Mouse (Mus musculus): ENCODE measurements around the gene Prr19.

Gene Prr19

DNA sequence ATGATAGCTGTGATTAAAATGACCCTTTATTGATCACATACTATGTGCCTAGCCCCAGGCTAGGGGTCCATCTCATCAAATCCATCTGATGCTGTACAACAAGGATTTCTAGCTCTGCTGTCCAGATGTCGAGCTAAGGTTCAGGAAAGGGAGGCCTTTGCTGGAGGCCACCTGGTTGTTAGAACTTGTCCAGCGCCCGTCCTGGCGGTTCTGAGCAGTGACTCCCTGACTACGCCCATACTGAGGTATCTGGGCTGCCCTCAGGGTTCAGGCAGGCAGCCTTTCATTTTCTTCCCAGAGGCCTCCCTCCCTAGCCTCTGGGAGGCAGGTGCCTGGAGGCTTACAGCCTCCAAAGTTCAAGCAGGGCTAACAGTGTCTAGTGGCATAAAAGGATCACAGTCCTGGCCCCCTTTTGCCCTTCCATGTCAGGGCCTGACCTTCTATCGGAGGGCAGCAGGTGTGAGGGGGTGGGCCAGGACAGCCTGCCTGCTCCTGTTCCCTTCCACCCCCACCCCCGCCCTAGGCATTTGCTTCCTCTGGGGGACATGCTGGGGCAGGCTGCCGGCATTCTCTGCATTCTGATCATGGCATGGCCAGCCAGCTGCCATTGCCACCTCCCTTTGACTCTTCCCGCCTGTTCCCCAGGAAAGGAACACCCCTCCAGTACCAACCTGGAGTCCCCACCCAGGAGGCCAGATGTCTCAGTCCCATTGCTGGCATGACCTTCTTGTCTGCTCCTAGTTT is 25.5 kb upstream of the Prr19 start:
- no peak for DNase-seq (ENCODE audit: low spot score in 2 of 2)

DNA sequence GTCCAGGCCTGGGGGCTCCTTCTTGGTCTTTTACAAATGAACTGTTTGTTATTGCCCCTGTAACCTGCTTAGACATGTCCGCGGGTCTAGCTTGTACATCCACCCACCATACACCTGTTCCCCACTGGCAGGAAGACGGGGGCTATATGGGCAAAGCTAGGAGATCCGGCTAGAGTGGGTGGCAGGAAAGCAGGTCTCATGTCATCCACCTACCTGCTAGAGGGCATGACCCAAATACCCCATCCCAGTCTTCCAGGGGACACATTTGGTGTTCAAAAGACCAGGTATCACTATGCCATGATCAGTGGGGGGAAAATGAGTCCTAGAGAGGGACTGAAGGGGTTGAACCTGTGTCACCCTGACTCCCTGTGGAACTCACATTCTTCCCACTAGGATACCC is 23.8 kb upstream of the Prr19 start:
- peak in 1 of 2 experiments; percentile 6 for DNase-seq (ENCODE audit: low spot score in 2 of 2)

DNA sequence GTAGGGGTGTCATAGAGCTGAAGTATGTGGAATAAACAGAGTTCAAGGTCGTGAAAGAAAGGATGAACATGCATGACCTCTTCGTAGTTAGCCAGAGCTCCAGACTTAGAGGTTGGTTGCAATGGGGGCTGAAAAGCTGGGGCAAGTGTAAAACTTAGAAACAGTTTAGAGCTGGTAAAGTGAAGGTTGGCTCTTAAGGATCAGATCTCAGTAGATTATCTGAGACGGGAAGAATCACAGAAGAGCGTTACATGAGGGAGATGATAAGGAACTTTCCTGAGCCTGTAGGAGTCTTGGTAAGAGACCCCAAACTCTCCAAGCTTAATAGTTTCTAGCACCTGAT is 23.2 kb upstream of the Prr19 start:
- DNase-seq (ENCODE audit: low spot score in 2 of 2), result peak in 1 of 2 experiments; percentile 5

DNA sequence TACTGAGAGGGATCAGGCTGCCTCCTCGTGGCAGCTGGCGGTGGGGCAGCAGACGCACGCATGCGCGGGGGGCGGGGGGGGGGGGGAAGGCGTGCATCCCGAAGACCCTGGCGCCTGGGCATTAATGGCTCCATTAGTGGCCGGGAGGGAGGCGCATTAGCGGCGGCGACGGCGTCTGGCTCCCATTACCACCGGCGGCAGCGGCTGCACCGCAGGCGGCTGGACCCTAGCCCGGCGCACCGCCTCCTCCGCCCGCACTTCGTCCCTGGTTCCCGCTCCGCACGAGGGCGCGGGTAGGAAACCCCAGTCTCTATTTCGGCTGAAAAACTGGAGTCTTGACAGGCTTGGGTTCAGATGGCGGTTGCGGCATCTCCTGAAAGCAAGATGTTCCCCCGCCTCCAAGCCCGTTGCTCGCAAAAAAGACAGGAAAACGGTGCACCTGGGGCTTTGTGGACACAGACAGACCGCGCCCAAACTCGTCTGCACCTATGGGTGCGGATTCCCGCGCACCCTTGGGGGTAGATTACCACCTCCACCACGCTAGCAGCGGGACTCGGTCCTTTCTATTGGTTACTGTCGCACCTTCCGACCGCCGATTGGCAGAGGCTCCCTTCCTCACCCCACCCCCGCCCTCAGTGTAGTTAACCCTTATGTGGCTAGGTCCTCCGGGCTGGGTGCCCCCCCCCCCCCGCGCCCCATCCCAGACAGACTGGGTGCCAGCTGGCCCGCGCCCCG is 22.7 kb upstream of the Prr19 start:
- peak; percentile 93 to 94 for DNase-seq (ENCODE audit: low spot score in 2 of 2)

DNA sequence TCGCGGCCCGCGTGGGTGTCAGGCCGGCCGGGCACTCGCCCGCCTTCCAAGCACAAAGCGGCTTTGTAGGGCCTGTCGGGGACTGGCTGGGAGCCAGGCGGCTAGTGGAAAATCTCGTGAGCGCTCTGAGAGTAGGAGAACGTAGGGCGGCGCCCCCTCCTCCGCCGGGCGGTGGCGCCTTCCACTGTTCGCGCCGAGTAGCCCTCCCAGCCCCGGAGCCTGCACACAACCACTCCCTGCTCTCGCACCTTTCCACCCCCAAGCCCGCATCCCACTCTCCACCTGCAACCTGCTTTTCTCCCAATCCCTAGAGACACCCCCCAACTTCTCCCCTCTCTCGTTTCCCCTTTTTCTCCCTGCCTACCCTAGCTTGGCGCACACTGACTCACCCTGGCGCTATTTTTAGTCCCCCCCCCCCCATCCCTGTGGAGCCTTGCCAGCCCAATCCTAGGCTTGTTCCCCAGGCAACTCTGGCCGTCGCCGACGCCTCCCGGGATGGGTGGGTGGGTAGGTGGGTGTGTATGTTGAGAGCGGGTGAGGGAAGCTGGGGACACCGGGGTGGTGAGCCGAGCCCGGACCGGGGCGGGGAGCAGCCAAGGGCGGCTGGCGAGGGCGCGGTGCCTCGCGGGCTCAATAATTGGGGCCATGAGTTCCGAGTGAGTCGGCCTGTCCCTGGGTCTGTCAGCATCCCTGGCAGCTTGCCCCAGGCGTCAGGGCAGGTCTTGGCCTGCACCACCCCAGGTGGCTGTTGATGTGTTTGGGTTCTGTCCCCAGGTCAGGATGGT is 21.9 kb upstream of the Prr19 start:
- peak; percentile 84 for DNase-seq (ENCODE audit: low spot score in 2 of 2)

DNA sequence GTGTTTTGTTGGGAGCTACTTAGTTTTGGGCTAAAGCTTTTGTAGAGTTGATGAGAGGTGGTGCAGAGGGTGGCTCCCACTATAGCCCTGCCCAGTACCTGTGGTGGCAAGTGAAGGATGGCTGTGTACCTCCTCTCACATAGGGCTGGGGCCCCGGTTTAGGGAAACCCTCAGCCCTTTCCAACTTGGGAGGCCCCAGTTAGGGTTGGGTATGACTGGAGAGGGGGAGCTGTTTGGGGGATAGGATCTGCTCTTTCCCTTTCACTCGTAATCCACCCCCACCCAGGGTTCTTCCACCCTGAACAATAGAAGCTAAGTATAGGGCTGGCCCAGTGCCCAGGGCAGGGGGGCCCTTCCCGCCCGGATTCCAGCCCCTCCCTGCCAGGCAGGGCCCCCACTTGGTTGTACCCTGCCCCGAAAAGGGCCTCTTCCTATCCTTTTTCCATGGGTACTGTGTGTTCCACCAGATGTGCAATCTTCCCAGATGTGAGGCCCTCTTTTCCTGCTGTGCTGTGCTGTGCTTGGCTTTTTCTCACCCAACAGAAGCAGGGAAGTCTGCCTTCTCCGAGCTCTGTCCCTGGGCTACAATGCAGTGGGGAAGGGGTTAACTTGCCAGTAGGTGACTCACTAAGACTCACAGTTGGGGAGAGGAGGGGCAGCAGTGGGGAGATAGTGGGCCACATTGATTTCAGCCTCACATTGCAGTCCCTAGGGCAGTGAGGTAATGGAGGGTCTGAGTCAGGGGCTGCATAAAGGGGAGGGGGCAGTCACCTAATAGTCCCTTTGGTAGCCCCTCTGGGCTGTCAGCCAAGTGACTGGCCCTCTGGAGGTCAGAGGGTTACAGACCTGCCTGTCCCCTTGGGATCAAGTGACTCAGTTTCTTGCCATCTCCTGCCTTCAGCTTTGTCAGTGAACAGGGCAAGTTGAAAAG is 21.1 kb upstream of the Prr19 start:
- DNase-seq (ENCODE audit: low spot score in 2 of 2), result peak in 1 of 2 experiments; percentile 23

DNA sequence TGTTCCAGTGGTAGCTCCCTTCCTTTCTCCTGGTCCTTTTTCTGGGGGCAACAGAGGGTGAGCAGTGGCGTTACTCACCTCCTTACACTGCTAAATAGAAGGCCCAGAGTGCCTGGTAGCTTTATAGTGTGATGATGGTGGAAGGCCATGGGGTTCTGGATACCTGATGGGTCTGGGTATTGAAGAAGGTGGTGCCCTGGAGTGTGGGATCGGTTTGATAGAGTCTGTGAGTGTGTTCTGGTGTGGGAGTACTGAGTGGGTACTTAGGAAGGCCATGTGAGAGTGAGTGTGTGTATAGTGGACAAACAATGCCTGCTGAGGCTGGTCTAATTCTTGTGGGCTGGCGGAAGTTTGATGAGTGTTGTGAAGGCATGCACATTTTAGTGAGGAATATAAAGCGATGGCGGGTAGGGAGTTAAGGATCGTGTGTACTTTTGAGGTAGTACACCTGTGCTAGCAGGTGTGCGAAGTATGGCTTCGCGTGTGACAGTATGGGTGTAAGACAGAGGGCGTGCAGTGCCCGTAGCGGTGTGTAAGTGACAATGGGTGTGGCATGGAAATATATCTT is 20.0 kb upstream of the Prr19 start:
- no peak for DNase-seq (ENCODE audit: low spot score in 2 of 2)

DNA sequence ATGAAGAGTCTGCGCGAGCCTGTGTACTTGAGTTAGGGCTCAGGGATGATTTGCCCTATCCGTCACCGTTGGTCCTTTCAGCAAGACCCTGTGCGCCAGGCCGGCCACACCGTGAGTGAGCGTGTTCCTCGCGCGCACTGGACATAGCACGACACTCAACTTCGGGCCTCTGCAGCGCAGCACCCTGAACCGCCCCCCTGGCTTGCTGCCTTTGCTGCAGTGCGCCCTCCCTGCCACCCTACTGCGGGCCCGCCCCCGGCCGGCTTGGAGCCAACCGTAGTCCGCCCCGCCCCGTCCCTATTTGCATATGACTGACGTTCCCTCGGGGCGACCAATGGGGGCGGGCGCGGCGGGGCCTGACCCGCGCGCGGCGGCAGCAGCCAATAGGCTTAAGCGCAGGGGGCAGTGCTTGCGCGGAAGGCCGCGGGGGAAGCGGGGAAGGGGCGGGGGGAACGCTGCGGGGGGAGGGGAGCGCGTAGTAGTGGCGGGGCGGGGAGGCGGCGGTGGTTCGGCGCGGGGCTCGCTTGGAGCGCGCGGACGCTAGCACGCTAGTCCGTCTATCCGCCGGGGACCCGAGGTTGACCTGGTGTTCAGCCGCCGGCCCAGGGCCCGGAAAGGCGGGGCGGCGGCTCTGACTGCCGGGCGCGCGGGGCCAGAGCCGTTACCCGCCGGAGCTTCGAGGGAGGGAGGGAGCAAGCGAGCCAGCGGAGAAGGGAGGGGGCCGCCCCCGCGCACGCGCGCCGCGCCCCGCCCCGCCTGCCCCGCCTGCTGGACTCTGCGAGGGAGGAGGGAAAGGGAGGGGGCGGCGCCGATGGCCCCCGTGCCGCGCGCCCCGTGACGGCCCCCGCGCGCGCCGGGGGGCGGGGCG is 19.2 kb upstream of the Prr19 start:
- DNase-seq (ENCODE audit: low spot score in 2 of 2), result peak; percentile 98

DNA sequence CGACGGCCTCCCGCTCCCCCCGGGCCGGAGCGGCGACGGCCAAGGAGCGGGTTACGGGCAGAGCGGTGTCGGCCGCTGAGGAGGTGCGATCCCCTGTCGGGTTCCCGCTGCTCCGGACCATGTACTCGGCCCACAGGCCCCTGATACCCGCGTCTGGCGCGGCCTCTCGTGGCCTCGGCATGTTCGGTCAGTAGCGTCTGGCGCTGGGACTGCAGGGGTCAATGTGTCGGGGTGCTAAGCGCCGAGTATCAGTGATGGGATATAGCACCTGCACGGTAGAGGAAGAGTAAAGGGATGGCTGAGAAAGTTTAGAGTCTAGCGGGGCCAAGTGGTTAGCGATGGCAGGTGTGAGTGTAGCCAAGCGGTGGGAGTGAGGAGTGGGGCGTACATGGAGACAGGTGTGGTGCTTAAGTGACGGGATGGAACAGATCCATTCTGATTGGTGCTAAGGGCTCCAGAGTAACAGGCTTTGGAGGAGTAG is 18.4 kb upstream of the Prr19 start:
- peak in 1 of 2 experiments; percentile 58 for DNase-seq (ENCODE audit: low spot score in 2 of 2)

DNA sequence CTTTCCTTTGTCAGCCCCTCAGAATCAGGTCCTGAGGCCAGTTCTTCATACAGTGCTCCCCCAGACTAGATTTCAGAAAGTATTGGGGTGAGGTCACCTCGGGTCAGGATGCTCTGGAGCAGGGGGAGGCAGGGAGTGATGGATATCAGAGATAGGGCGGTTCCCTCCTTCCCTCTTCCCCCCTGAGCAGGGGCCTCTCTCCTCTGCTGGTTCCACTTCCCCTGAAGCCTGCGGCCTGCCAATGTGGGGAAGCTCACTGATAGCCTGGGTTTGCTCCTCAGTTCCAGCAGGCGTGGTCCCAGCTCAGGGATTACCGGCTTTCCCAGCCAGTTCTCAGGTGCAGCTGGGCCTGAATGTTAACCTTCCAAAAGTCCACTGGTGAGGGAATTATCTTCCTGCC is 17.6 kb upstream of the Prr19 start:
- DNase-seq (ENCODE audit: low spot score in 2 of 2), result peak in 1 of 2 experiments; percentile 44

DNA sequence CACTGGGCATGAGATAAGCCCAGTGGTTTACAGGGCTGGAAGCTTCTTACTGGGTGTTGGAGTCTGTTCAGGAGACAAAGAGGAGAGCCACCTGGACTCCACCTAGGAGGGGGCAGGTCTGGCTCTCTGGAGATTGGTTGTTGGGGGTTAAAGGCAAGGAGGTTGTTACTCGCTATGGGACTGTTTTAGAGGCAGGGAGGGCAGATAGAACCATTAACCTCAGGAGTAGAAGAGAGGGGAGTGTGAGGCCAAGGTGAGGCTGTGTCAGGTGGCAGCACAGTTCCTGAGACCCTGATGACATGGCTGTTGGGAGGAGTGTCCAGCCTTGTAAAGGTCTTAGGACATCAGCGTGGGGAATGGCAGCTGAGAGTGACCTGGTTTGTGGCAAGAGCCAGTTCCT is 17.0 kb upstream of the Prr19 start:
- peak in 1 of 2 experiments; percentile 2 for DNase-seq (ENCODE audit: low spot score in 2 of 2)

DNA sequence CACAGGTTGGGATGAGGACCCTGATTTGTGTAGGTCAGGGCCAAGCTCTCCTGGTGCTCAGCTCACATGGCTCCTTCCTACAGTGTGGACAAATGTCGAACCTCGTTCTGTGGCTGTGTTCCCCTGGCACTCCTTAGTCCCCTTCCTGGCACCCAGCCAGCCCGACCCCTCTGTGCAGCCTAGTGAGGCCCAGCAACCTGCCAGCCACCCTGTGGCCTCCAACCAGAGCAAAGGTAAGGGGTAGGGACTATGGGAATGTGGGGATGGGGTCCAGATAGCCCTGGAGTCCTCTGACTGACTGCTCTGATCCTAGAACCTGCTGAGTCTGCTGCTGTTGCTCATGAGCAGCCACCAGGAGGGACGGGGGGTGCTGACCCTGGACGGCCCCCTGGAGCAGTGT is 16.4 kb upstream of the Prr19 start:
- DNase-seq (ENCODE audit: low spot score in 2 of 2), result no peak

DNA sequence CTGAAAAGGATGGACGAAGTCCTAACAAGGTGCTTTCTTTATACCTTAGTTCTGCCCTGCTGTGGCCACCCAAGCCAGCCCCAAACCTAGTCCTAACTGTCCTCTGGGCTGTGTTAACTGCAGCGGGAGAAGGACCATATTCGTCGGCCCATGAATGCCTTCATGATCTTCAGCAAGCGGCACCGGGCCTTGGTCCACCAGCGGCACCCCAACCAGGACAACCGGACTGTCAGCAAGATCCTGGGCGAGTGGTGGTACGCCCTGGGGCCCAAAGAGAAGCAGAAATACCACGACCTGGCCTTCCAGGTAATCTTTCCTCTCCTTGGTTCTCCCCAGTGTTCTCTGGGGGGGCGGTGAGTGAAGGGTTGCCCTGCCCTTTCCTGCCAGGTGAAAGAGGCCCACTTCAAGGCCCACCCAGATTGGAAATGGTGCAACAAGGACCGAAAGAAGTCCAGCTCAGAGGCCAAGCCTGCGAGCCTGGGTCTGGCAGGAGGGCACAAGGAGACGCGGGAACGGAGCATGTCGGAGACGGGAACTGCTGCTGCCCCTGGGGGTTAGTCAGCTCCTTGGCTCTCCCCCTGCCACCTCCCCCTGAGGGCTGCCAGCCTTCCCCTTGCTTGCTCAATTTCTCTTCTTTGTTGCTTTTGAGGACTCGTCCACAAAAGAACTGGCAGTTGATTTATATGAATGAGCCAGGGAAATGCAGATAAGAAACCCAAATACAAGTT is 15.5 kb upstream of the Prr19 start:
- DNase-seq (ENCODE audit: low spot score in 2 of 2), result no peak

DNA sequence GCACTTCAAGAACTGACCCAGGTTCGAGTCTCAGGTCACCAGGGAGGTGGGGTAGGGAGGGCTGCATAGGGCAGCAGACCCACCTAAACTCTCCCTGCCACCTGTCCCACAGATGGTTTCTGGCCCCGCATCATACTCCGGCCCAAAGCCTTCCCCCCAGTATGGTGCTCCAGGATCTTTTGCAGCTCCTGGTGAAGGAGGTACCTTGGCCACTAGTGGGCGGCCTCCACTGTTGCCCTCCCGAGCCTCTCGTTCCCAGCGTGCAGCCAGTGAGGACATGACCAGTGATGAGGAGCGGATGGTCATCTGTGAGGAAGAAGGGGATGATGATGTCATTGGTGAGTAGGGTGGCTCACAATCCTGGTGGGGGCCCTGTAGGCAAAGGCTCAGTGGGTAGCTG is 14.2 kb upstream of the Prr19 start:
- no peak for DNase-seq (ENCODE audit: low spot score in 2 of 2)

DNA sequence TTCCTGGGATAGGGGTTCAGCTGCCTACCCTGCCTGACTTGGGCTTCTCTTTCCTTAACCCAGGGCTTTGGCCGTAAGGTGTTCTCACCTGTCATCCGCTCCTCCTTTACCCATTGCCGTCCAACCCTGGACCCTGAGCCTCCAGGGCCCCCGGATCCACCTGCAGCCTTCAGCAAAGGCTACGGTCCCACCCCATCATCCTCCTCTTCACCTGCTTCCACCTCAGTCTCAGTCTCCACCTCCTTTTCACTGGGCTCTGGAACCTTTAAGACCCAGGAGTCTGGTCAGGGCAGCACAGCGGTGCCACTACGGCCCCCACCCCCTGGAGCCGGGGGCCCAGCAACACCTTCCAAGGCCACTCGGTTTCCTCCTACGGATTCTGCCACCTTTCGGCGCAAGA is 13.2 kb upstream of the Prr19 start:
- DNase-seq (ENCODE audit: low spot score in 2 of 2), result no peak

DNA sequence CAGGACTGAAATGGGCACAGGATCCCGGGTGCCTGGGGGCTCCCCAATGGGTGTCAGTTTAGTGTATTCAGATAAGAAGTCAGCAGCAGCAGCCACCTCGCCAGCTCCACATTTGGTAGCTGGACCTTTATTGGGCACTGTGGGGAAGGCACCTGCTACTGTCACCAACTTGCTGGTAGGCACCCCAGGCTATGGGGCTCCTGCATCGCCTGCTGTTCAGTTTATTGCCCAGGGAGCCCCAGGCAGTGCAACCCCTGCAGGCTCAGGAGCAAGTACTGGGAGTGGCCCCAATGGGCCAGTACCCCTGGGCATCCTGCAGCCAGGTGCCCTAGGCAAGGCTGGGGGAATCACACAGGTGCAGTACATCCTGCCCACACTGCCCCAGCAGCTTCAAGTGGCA is 12.5 kb upstream of the Prr19 start:
- DNase-seq (ENCODE audit: low spot score in 2 of 2), result no peak

DNA sequence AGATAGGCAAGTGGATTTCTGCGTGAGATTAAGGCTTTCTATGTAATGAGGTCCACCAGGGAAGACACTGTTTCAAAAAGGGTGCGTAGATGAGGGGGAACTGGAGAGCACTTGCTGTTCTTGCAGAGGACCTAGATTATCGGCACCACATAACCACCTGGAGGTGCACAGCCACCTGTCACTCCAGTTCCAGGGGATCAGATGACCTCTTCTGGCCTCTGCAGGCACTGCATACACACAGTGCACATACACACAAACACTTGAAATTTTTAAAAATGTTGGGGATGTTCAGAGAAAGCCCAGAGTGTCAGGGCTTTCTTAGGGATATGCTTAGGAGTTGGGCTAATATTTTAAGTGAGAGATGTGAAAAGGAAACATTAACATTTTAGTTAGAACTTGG is 11.3 kb upstream of the Prr19 start:
- no peak for DNase-seq (ENCODE audit: low spot score in 2 of 2)

DNA sequence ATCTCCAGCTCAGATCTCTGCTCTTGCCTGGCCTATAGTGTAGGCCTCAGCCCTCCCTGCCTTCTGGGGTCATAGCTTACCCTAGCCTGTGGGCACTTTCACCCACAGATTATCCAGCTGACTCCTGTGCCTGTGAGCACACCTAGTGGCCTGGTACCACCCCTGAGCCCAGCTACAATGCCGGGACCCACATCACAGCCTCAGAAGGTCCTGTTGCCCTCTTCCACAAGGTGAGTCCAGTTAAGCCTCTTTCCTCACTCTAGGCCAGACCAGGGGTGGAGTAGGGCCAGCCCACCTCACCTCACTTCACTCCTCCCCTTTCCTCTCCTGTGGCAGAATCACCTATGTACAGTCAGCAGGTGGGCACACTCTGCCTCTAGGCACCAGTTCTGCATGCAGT is 10.7 kb upstream of the Prr19 start:
- DNase-seq (ENCODE audit: low spot score in 2 of 2), result no peak

DNA sequence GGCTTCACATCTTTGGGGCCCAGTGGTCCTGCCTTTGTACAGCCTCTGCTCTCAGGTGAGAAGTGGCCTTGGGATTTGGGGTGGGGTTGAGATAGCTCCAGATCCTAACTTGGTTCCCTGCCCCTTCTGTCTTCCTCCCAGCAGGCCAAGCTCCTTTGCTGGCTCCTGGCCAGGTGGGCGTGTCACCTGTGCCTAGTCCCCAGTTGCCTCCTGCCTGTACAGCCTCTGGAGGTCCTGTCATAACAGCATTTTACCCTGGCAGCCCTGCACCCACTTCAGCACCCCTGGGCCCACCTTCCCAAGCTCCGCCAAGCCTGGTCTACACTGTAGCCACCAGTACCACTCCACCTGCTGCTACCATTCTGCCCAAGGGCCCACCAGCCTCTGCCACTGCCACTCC is 10.3 kb upstream of the Prr19 start:
- DNase-seq (ENCODE audit: low spot score in 2 of 2), result peak in 1 of 2 experiments; percentile 34
